In the genomic region with DNA sequence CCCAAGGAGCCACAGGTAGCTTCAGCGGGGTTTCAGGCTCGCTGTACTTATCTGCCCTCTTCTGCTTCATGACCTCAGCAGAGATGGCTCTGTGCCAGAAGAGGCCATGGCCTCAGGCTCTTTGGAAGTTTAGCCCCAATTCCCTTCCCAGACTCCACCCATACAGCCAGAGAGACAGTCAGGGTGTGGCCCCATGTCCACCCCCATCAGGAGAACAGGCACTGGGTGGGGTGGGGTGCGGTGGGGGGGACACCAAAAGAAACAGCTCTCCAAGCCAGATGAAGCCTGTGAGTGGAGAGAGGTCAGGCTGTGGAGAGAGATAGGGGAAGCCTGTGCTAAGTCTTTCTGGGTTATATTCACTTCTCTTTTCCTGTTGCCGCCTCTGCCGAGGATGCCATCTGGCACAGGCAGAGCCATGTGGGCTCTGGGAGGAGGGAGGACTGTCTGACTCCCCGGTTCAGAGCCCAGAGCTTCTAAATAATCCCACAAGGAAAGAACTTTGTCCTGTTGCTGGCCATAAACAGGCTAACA, we compare ENCODE assay signal across 8 mouse cellular contexts. TPM values are rescaled to one million over a fixed set of nuclear protein-coding genes. Genes with fewer than 3 reads are reported as not detected.
DNase-seq lines count a peak whose midpoint lies in the region; ATAC-seq lines count a peak whose summit lies in the region.

No protein-coding gene starts in this region.

- peak overlapping the region; percentile 58 for H3K4me2 ChIP-seq in hindbrain, embryonic 16.5 days (ENCODE audit: low read length)
- H3K4me2 ChIP-seq in stomach, embryonic 14.5 days (replicated peaks; ENCODE audit: low read depth, low read length) = peak overlapping the region; percentile 75

- intact Hi-C loops in left cerebral cortex, postnatal 25 days (cut with DNase I) = no loop called here

- H3K4me1 ChIP-seq in hindbrain, embryonic 16.5 days (ENCODE audit: control insufficient read depth, insufficient read depth, low read depth, low read length) = peaks cover 10% of the 10 kb centered on the region
- peaks cover 20% of the 10 kb centered on the region for H3K4me1 ChIP-seq in stomach, embryonic 14.5 days (ENCODE audit: control insufficient read depth, insufficient read depth, low read length)

- WGBS in hindbrain, embryonic 16.5 days = 44% methylated on average over 6 of the region's 6 CpGs
- 12% methylated on average over 6 of the region's 6 CpGs for WGBS in stomach, embryonic 14.5 days

- H3K4me3 ChIP-seq in hindbrain, embryonic 16.5 days (ENCODE audit: low read length) = no peak overlapping the region; the same call in 1 of the 2 replicates
- peak overlapping the region; percentile 42 for H3K4me3 ChIP-seq in stomach, embryonic 14.5 days (ENCODE audit: low read depth, low read length)

- no peaks in the 10 kb centered on the region; the same call in 1 of the 2 replicates for H3K36me3 ChIP-seq in hindbrain, embryonic 16.5 days (ENCODE audit: control insufficient read depth, insufficient read depth, low read length)
- H3K36me3 ChIP-seq in stomach, embryonic 14.5 days (ENCODE audit: control insufficient read depth, insufficient read depth, low read length) = peaks cover 5% of the 10 kb centered on the region; the same call in 1 of the 2 replicates

- peak; percentile 49 to 56 for DNase-seq in frontal cortex, postnatal 36 days (ENCODE audit: low spot score in 2 of 2)
- no peak for DNase-seq in frontal cortex, postnatal 10 days (ENCODE audit: low spot score in 2 of 2)
- peak; percentile 38 for DNase-seq in c-Kit-positive CD71-positive TER-119-positive erythroid progenitor cells, embryonic 14.5 days (ENCODE audit: low spot score)
- peak; percentile 44 to 68 for DNase-seq in gastrocnemius, adult 8-10 months (ENCODE audit: low spot score in 2 of 2)
- peak; percentile 56 to 81 for DNase-seq in left cerebral cortex, postnatal 25 days (ENCODE audit: low spot score in 2 of 2)

- peak; percentile 54; the same call in 1 of the 2 replicates for ATAC-seq in hindbrain, embryonic 16.5 days
- ATAC-seq in megakaryocyte progenitor cell, adult 5-6 weeks (replicated peaks; ENCODE audit: poor library complexity) = peak; percentile 65
- ATAC-seq in stomach, embryonic 14.5 days (ENCODE audit: insufficient number of reproducible peaks, insufficient read depth, low FRiP score, low read depth) = no peak

- no peaks in the 10 kb centered on the region for H3K9me3 ChIP-seq in hindbrain, embryonic 16.5 days (ENCODE audit: control insufficient read depth, low read length)
- H3K9me3 ChIP-seq in stomach, embryonic 14.5 days (ENCODE audit: control insufficient read depth, low read depth, low read length) = no peaks in the 10 kb centered on the region

- H3K27me3 ChIP-seq in hindbrain, embryonic 16.5 days (replicated peaks; ENCODE audit: control insufficient read depth, insufficient read depth, low read length) = no peaks in the 10 kb centered on the region
- no peaks in the 10 kb centered on the region for H3K27me3 ChIP-seq in stomach, embryonic 14.5 days (ENCODE audit: control insufficient read depth, insufficient read depth, low read length)

- peak overlapping the region; percentile 12; the same call in 1 of the 2 replicates for H3K27ac ChIP-seq in hindbrain, embryonic 16.5 days (ENCODE audit: low read depth, low read length)
- H3K27ac ChIP-seq in stomach, embryonic 14.5 days (ENCODE audit: low read length) = peak overlapping the region; percentile 87; the same call in 1 of the 2 replicates

- H3K9ac ChIP-seq in hindbrain, embryonic 16.5 days (ENCODE audit: low read depth, low read length) = peak overlapping the region; percentile 60
- peak overlapping the region; percentile 65 for H3K9ac ChIP-seq in stomach, embryonic 14.5 days (replicated peaks; ENCODE audit: low read depth, low read length)

RNA-seq across cellular contexts. Expression of gene Calhm2, which starts 1.0 kb away (rescaled TPM):
- total RNA-seq in gastrocnemius, adult 8-10 months (2022) = 1 to 10 TPM in 3 of 4 experiments, under 1 TPM in 1; 0.70 to 1.3 (median 1.1) TPM
- polyA plus RNA-seq in hindbrain, embryonic 16.5 days (2015; fragmentation: Nextera tagmentation; extraction: Ambion mirVana) = 1.8 and 1.9 TPM in 2 replicates
- total RNA-seq in left cerebral cortex, postnatal 25 days (2021) = 1 to 10 TPM; 5.3 to 8.4 TPM
- total RNA-seq in megakaryocyte progenitor cell, adult 5-6 weeks (2015) = 6.1 and 7.3 TPM in 2 replicates
- 11.3 and 14.4 TPM in 2 replicates for total RNA-seq in megakaryocyte progenitor cell, adult 5-6 weeks (2017)
- polyA plus RNA-seq in stomach, embryonic 14.5 days (2014; fragmentation: Nextera tagmentation; extraction: Ambion mirVana) = 2.3 and 2.5 TPM in 2 replicates

RNA-seq across cellular contexts. Expression of gene Calhm1, which starts 6.9 kb away (rescaled TPM):
- total RNA-seq in gastrocnemius, adult 8-10 months (2022) = not detected
- not detected in 2 replicates for polyA plus RNA-seq in hindbrain, embryonic 16.5 days (2015; fragmentation: Nextera tagmentation; extraction: Ambion mirVana)
- not detected for total RNA-seq in left cerebral cortex, postnatal 25 days (2021)
- total RNA-seq in megakaryocyte progenitor cell, adult 5-6 weeks (2015) = not detected in 2 replicates
- total RNA-seq in megakaryocyte progenitor cell, adult 5-6 weeks (2017) = not detected in 2 replicates
- not detected in 2 replicates for polyA plus RNA-seq in stomach, embryonic 14.5 days (2014; fragmentation: Nextera tagmentation; extraction: Ambion mirVana)

RNA-seq across cellular contexts. Expression of gene Calhm3, which starts 20.4 kb away (rescaled TPM):
- total RNA-seq in gastrocnemius, adult 8-10 months (2022) = not detected
- polyA plus RNA-seq in hindbrain, embryonic 16.5 days (2015; fragmentation: Nextera tagmentation; extraction: Ambion mirVana) = 0.15 TPM in 1 of 2 replicates, not detected in the other
- total RNA-seq in left cerebral cortex, postnatal 25 days (2021) = not detected
- total RNA-seq in megakaryocyte progenitor cell, adult 5-6 weeks (2015) = not detected in 2 replicates
- not detected in 2 replicates for total RNA-seq in megakaryocyte progenitor cell, adult 5-6 weeks (2017)
- polyA plus RNA-seq in stomach, embryonic 14.5 days (2014; fragmentation: Nextera tagmentation; extraction: Ambion mirVana) = not detected in 2 replicates

RNA-seq across cellular contexts. Expression of gene Neurl1a, which starts 41.5 kb away (rescaled TPM):
- 100 to 1,000 TPM; 127 to 155 (median 146) TPM for total RNA-seq in gastrocnemius, adult 8-10 months (2022)
- 15.0 and 16.0 TPM in 2 replicates for polyA plus RNA-seq in hindbrain, embryonic 16.5 days (2015; fragmentation: Nextera tagmentation; extraction: Ambion mirVana)
- total RNA-seq in left cerebral cortex, postnatal 25 days (2021) = 100 to 1,000 TPM; 188 to 191 TPM
- total RNA-seq in megakaryocyte progenitor cell, adult 5-6 weeks (2015) = not detected in 2 replicates
- total RNA-seq in megakaryocyte progenitor cell, adult 5-6 weeks (2017) = 0.04 TPM in 1 of 2 replicates, not detected in the other
- polyA plus RNA-seq in stomach, embryonic 14.5 days (2014; fragmentation: Nextera tagmentation; extraction: Ambion mirVana) = 9.5 and 10.2 TPM in 2 replicates

RNA-seq across cellular contexts. Expression of gene Pdcd11, which starts 46.5 kb away (rescaled TPM):
- 1 to 10 TPM; 7.6 to 8.7 (median 8.5) TPM for total RNA-seq in gastrocnemius, adult 8-10 months (2022)
- 4.4 and 5.0 TPM in 2 replicates for polyA plus RNA-seq in hindbrain, embryonic 16.5 days (2015; fragmentation: Nextera tagmentation; extraction: Ambion mirVana)
- 10 to 100 TPM; 14.6 to 14.7 TPM for total RNA-seq in left cerebral cortex, postnatal 25 days (2021)
- 9.0 and 12.6 TPM in 2 replicates for total RNA-seq in megakaryocyte progenitor cell, adult 5-6 weeks (2015)
- 23.0 and 27.4 TPM in 2 replicates for total RNA-seq in megakaryocyte progenitor cell, adult 5-6 weeks (2017)
- polyA plus RNA-seq in stomach, embryonic 14.5 days (2014; fragmentation: Nextera tagmentation; extraction: Ambion mirVana) = 10.0 and 11.6 TPM in 2 replicates

Comparison
In these comparisons a context has a peak if more than half of its experiments do, and no peak if none do; other contexts are left out.
1. DNase-seq: peak in frontal cortex, postnatal 36 days (2 of 2), c-Kit-positive CD71-positive TER-119-positive erythroid progenitor cells, embryonic 14.5 days (single experiment), gastrocnemius, adult 8-10 months (2 of 2) and left cerebral cortex, postnatal 25 days (2 of 2); none in frontal cortex, postnatal 10 days (0 of 2).